Mouse (Mus musculus): ENCODE data around the gene Gm45261. TPM values are rescaled to one million over a fixed set of nuclear protein-coding genes. Genes with fewer than 3 reads are reported as not detected.

Gene Gm45261
- total RNA-seq (2015) (not detected in 2 replicates), total RNA-seq (2017) (not detected in 2 replicates)

DNA sequence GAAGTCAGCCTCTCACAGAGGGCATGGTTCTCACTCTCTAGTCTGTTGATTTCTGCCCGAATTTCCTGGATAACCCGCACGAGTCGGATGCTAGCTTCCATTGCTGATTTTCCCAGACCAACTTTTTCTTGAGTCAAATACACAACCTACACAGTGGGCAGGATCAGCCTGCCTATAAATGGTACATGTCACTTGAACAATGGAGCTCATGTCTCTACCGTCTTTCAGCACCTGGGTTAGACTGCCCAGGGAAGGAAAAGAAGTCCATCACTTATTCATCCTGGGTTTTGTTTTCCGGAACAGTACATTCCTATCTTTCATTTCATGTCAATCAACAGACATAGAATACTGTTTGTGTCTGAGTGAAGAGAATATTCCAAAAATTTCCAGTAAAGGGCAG, at the start of gene Gm45261:
Gene Gm45261 (minus strand): TSS at position 101 of the 400 bp plus-strand sequence.
- ATAC-seq (ENCODE audit: poor library complexity, severe bottlenecking) = no peak

DNA sequence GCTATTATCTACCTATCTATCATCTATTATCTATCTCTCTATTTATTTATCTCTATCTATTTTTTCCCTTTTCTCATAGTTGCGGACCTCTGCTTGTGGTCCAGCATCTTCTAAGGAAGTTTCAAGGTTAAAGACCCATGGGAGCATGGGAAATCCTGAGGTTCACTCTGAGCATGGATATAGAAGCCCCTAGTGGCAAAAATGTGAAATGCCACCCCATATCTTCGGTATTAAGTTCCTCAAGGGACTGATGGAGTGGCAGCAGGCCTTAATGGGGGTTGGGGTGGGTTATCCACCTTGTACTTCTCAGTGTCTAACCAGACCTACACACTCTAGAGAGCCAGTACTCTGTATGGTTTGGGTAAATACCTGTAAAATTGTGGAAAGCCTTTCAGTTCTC, 43.5 kb upstream of the Gm45261 start:
- ATAC-seq (ENCODE audit: poor library complexity, severe bottlenecking) = peak; percentile 54; the same call in 1 of the 2 replicates

DNA sequence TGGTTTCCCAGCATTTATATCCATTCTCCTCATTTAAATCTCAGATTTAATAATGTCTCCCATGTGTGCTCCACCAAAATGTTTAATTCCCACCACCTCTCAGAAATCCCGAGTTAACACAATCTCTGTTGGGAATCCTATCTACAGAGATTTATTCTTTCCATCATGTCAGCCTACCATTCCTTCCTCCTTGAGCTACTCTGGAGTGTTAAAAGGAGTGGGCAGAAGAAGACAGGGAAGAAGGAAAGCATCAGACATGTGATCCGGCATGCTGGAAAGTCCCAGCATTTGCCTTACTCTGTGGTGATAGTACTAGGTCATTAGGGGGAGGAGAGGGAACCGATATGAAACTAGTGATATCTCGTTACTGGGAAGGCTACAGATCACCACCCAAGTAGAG, 42.8 kb upstream of the Gm45261 start:
- no peak for ATAC-seq (ENCODE audit: poor library complexity, severe bottlenecking)

DNA sequence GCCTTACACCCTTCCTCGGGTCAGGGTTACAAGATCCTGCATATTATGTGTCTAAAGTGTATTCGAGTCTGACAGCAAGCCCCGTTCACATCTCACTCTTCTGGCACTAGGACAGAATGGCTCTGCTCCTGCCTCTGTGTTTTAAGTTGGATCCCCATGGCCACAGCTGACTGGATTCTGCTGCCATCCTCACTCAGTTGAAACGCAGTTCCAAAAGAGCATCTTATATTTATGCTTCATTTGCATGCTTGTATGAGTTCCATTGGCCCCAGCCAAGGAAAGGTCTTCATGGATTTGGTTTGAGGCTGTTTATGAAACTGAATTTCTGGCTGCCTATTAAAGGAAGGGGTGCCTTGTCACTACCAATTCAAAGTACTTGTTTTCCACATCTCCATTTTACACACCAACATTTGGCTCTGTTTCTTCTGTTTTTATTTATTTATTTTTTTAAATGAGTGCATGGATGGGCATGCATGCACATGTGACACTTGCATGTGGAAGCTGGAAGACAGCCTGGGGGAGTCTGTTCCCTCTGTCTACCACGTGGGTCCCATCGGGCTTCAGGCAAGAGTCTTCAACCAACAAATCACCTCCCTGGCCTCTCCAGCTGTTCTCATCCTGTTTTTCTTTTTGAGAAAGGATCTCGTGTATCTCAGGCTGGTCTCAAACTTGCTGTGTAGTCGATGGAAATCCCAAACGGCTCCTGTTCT, 41.4 kb upstream of the Gm45261 start:
- no peak for ATAC-seq (ENCODE audit: poor library complexity, severe bottlenecking)

DNA sequence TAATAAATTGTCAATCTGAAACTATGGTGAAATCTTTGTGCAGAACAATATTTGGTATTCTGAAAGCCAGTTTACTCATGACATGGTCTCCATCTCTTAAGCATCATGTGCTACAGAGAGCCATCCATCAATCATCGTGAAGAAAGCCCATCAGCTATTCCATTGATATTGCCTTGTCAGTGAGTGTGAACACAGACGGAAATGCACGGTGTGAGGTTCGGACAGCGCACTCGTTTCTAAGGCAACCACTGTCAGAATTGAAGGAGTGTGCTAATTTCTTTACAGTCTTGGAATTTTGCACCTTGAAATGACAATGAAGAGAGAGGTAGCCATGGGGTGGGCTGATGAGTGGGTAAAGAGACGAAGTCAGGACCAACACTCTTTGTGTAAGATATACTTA, 38.0 kb upstream of the Gm45261 start:
- no peak for ATAC-seq (ENCODE audit: poor library complexity, severe bottlenecking)

DNA sequence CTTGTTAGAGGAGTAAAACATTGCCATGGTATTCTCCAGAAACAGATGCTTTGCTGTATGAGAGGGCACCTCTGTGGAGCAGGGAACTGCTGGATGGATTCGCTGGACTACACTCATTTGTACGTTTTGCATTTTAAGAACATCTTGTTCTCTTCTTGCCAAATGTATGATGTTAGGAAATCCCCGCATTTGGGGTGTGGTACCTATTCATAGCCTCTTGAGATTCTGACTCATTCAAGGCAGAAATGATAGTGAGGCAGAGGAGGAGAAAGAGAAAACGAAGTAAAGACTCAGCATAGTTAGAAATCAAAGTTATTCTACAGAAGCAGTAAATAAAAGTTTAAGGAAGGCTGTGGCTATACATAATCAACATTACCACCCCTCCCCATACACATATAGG, 35.1 kb upstream of the Gm45261 start:
- peak; percentile 63 for ATAC-seq (ENCODE audit: poor library complexity, severe bottlenecking)

DNA sequence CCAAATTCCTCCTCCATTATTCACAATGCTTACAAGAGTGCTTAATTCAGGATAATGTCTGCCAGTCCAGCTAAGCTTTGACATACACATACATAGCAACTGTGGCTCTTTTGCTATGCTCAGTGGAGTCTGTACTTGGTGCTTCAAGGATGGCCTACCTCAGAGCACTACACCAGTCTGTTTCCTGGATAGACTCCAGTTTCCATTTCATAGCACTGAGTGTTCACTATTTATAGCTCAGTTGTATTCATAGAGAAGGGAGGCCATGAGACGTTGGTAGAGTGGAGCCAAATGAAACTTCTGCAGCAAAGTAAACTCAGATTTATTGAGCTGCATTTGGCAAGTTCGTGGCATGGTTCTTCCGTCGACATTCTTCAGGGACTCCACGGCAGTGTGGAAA, 22.2 kb upstream of the Gm45261 start:
- ATAC-seq (ENCODE audit: poor library complexity, severe bottlenecking) = no peak

DNA sequence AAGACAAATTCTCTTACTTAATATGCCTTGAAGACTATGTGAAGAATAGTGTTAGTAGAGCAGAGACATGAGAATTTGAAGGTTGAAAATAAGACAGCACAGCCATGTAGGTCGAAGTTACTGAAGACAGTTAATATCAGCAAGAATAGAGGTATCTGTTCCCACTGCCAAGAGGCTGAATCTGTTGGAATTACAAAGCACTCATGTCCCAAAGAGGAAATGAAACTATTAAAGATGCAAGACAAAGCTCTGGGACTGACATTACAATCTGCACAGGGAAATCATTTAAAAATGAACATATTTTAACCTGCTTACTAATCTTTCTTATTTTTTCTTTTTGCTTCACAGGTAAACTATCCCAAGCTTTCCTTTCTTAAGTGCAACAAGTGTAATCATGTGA, 13.7 kb upstream of the Gm45261 start:
- peak; percentile 60 for ATAC-seq (ENCODE audit: poor library complexity, severe bottlenecking)

DNA sequence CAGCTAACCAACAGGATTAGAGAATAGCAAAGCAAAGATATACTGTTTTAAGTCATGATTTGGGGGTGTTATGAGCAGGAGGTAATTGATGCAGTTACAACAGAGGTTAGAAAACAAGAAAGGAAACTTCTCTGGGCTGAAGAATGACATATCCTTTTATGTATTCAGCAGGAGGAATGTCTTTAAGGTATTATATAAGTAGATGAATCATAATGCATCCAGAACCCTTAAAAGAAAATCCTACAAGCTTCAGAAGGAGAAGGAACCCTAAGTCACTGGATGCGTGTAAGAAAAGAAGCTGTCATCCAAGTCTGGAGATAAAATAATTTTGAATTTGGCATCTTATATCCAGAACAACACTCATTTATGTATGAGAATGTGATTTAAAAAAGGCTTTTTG, 11.1 kb upstream of the Gm45261 start:
- ATAC-seq (ENCODE audit: poor library complexity, severe bottlenecking) = no peak

DNA sequence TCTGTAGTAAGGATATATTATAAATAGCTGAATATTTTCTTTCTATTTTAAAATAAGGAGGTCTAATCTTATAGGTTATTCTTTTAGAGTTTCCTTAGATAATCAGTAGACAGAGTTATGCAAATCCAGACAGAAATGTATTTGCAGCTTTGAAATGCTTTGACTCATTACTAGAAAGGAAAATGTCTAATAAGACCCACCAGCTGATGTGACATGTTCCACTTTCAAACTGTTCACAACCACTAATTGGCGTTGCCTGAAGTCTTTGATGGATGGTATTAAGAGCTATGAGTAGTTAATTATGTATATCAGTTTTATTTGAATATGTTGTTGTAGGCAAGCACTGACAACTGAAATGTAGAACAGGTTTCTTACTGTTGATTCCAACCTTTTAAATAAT, 1.3 kb downstream of the Gm45261 start:
- ATAC-seq (ENCODE audit: poor library complexity, severe bottlenecking) = no peak

DNA sequence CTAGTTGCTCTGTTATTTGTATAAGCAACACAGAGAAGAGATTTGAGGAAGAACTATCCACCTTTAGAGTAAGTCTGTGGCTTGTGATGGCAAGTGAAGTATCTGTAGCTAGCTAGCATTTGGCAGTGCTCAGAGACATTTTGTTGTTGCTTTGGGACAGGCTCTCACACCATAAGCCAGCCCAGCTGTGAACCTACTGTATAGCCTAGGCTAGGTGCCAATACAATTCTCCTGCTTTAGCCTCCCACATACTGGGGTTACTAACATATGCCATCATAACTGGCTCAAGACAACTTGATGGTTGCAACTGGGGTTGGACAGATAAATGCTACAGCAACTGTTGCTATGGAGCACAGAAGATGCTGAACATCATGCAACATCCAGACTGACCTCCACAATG, 1.8 kb downstream of the Gm45261 start:
- no peak for ATAC-seq (ENCODE audit: poor library complexity, severe bottlenecking)

DNA sequence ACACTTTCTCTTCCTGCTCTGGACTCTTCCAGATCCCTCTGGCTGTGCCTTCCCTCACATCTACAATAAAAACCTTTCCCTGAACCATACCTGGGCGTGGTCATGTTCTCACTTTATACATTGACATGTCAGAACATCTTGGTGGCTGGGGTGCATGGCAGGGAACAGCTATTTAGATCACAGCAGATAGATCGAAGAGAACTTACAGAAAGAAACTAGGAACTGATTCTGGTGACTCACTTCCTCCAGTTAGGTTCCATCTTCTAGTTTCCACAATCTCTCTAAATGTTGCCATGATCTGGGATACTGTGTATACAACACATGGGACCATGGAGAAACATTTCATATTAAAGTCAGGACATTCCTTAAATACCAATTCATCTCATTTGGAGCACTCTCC, 7.3 kb downstream of the Gm45261 start:
- peak; percentile 72 for ATAC-seq (ENCODE audit: poor library complexity, severe bottlenecking)

DNA sequence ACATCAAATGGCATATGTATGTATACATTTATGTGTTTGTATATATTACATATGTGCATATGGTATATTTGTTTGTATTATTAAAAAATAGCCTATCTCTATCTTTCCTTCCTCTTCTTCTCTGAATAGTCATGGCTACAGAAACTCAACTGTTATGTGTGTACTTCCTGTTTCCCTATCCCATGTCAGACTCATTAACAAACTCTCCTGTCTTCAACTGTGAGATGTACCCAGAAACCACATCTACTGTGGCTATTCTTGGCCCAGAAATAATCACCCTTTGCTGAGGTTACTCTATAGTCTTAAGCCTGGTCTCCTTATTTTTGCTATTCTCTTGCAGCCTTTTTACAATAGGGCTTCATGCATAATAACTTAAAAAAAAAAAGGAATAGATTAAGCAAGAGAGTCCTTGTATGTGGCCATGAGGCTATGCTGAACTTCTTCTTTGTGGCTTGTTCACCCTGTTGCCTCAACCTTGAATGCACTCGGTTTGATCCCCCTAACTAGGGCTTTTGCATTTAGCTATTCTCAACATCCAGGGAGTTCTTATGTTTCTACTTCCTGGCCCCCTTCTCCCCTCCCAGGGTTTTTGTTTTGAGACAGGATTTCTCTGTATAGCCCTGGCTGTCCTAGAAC, 9.2 kb downstream of the Gm45261 start:
- ATAC-seq (ENCODE audit: poor library complexity, severe bottlenecking) = peak; percentile 86

DNA sequence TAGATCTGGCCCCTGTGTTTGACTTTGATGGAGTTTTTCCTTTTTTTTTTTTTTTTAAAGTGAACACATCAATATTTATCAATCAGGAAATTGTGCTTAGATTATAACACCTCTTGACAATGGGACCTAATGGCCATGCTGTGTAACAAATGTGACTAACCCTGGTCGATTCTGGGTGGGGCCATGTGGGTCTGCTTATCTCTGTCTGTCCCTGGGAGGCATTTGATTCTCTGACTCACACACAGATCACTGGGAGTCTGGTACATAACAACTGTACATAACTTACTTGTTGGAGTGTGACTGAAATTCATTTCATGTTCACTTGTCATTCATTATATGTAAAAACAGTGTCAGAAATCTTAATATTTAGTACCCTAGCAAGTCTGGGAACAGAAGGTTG, 13.7 kb downstream of the Gm45261 start:
- ATAC-seq (ENCODE audit: poor library complexity, severe bottlenecking) = no peak

DNA sequence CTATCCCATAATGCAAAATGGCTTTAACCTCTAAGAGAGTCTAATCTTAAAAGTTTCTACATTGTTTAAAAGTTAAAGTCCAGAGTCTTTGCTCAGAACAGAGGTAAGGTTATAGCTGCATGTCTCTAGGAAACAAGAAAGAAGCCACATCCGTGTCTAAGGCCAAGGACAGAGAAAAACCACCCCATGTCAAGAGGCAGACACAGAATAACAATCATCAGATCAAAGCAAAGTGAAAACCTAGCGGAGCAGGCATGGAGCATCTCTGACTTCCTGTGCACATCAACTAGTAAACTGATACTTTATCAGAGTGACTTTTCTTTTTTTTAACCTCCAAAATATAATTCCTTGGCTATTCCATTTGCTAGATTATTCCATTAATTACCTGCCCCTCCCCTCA, 20.3 kb downstream of the Gm45261 start:
- 0 out of 2 replicates have a peak, but pooled peaks have one; percentile 30 for ATAC-seq (ENCODE audit: poor library complexity, severe bottlenecking)

DNA sequence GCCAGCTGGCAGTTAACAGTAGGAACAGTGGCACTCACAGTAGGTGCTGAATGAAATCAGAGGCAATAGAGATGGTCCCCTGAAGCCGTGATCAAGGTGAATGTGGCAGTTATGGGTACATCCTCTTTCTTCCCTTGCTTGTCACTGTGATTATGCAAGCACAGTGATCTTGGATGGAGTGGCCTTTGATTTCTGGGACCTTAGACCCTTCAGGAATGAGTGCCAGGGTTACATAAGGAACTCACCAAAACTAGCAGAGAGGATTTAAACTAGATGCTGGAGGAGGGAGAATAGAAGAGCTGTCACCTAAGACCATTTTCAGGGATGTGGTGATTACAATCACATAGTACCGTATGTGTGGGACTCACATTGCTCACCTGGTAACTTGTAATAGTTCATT, 22.7 kb downstream of the Gm45261 start:
- no peak for ATAC-seq (ENCODE audit: poor library complexity, severe bottlenecking)

DNA sequence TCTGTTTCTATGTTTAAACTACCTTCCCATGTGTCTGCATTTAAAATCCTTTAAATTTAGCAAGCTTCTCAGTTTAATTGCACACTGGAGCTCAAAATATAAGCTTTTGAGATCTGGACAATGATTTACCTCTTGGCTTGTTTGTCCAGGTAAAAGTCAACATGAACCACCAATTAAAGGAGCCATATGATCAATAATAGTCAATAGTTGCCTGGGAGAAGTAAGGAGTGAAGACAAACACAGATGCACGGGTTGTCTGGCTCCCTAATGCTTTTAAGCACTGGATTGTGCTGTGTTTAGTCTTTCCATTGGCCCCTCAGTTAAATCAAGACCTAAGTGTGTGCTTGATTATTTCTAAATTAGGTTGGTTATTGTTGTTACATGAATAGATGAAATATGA, 33.3 kb downstream of the Gm45261 start:
- ATAC-seq (ENCODE audit: poor library complexity, severe bottlenecking) = no peak

DNA sequence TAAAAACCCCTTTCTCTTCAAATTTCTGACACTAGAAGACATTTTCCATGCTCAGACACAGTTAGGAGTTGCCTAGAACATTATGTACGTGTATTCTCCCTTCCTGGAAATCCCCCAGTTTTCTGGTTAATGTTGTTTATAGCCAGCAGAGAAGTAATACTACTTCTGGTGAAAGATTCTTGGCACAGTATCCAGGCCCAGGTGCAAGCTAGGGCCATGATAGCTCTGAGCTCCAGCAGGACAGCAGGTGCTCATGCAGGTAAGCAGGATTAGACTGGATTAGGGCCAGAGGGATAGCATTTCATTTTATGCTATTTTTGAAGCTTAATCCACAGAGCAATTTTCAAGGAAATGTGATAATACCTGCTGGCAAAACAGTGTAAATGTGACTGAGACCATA, 33.8 kb downstream of the Gm45261 start:
- no peak for ATAC-seq (ENCODE audit: poor library complexity, severe bottlenecking)

DNA sequence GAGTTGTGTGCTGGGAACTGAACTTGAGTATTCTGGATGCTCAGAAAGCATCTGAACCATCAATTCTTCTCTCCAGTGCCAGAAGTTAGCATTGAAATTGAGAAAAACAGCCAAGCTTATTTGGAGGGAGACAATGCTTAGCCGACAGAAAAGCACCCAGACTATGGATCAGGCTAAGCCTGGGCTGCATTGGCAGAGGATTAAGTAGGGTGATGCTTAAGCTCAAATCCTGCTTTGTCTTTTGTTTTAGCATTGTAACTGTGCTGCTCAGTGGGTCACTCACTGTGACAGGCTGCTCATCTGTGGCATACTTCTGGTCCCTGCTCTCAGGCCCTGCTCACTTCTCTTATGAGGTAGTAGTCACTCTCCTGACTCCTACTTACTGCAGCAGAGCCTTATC, 36.6 kb downstream of the Gm45261 start:
- no peak for ATAC-seq (ENCODE audit: poor library complexity, severe bottlenecking)

DNA sequence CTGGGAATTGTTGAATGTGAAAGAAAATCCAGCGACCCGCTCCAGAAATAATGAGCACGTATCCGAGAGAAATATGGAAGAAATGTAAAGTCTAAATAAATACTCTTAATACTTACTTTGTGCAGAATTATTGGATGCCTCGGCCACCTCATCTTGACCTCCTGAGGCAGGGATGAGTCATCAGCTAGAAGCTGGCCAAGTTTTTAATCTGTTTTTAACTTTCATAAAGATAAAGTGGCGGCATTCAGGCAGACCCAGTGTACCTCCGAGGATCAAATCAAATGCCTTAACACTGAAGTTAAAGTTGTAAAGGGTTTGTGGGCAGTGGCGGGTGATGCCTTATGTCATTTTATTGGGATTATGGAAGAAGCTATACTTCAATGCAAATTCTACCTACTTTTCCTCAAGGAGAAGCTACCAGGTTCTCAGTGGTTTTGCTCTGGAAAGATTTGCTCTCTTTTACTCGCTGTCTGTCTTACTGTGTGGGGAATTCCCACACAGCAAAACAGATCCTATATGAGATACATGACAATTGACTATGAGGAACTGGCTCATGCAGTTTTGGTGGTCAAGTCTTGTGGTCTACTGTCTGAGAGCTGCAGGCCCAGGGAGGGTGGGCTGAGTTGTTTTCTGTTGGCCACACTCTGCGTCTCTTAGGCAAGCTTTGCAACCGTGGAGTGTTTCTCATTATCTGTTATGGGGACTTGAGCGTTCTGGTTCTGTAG, 42.8 kb downstream of the Gm45261 start:
- peak; percentile 80 for ATAC-seq (ENCODE audit: poor library complexity, severe bottlenecking)

DNA sequence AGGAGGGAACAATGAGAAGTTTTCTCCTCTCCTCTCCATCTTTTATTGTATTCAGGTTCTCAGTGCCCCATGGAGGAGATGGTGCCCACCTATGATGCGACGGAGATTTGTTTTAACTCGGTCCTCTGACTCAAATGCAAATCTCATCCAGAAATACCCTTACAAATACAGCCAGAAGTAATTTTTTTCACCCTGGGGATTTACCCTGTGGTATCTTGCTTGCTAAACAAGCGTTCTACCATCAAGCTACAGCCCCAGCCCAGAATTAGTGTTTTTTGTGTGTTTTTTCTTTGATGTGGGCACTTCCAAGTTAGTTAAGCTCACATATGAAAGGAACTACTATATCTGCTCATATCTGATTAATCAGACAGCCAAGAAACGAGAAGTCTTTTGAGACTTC, 44.9 kb downstream of the Gm45261 start:
- no peak for ATAC-seq (ENCODE audit: poor library complexity, severe bottlenecking)

DNA sequence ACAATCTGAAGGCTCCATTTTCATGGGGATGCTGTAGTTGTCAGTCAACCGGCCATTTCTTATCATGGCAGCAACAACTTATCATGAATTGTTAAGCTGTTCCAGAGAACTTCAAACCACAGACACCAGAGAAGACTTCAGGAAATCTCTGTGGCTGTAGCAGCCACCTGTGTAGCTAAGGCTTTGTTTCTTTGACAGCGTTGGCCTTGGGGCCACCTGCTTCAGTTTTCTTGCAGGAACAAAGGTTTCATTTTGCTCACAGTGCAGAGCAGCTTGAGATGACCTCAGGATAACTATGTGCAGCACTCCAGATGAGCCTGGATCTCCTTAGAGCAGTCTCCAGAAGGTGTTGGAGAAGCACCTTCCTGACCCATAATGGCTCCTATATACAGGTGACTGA, 48.7 kb downstream of the Gm45261 start:
- no peak for ATAC-seq (ENCODE audit: poor library complexity, severe bottlenecking)

Data from megakaryocyte, adult 5-6 weeks (primary cell).